Mouse (Mus musculus) liver, postnatal 0 days (tissue): Measurements from ENCODE around the gene Grap.

Source experiments
- CTCF ChIP-seq: sonication (generic); IDR thresholded peaks from 2 replicates; pipeline ENCODE4 v1.5.1; 2016; ENCODE audit warnings: antibody characterized with exemption, low read depth
- EP300 ChIP-seq: IDR thresholded peaks from 2 replicates; pipeline ENCODE4 v1.6.1; 2016; ENCODE audit warnings: antibody characterized with exemption, low read depth, mild to moderate bottlenecking

- no peak for TF ChIP-seq CTCF
- TF ChIP-seq EP300: no peak
Observed at GRCm38 (mm10) chr11:61713157-61713855, 60.2 kb downstream of the Grap start.
